Mouse (Mus musculus): ENCODE data around the gene Gdi2. TPM values are rescaled to one million over a fixed set of nuclear protein-coding genes. Genes with fewer than 3 reads are reported as not detected.
"Not testable (repeated sequence)": the region's sequence is repeated elsewhere in the genome, so short reads cannot be mapped to it uniquely, and the experiment has no call there.

Gdi2 gene
- polyA plus RNA-seq (2015; fragmentation: Nextera tagmentation; extraction: Ambion mirVana), result 322 and 323 TPM in 2 replicates

DNA sequence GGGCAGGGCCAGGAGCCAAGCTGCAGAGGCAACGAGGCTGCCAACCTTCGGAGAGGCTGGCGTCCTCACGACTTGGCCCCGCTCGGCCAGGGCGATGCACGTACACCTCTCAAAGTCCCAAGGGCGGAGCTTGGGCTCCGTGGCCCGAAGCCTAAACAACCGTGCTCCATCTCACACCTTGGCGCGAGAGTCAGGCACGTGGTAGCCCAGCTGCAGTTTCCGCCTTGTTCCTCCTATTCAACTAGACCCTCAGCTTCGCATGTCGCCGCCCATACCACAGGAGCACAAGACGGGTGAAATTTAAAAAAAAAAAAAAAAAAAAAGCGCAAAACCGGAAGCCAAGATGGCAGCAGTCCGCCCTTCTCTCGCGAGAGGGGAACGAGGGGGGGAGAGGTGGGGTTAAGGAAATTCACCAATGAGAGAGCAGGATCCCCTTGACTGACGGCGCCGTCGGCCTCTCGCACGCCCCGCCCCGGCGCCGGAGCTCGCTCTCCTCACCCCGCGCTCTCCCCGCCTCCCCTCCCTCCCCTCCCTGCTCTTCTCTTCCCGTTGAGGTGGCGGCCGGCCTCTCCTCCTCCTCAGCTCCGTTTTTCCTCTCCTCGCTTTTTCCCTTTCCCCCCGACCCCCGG, at the start of gene Gdi2:
Gdi2 (plus strand) TSS at position 470 of the 629 bp plus-strand sequence.
- Histone ChIP-seq H3K36me3 (ENCODE audit: insufficient read depth, low read length) (no peaks in the 10 kb centered on the region), H3K9me3 (ENCODE audit: low read length) (no peaks in the 10 kb centered on the region), H3K27ac (ENCODE audit: low read length) (peak within 1 kb of the TSS; percentile 99), H3K4me2 (replicated peaks; ENCODE audit: low read depth, low read length) (peak within 1 kb of the TSS; percentile 66), H3K9ac (replicated peaks; ENCODE audit: low read depth) (peak within 1 kb of the TSS; percentile 92), H3K4me1 (ENCODE audit: insufficient read depth, low read depth, low read length) (peaks cover 21% of the 10 kb centered on the region), H3K27me3 (replicated peaks; ENCODE audit: insufficient read depth, low read length) (no peaks in the 10 kb centered on the region), H3K4me3 (ENCODE audit: low read depth, low read length) (peak within 1 kb of the TSS; percentile 97)
- ATAC-seq, result peak; percentile 97
- TF ChIP-seq CTCF (IDR thresholded peaks at IDR 0.05) (no peak), EP300 (IDR thresholded peaks at IDR 0.05) (peak; percentile 96)
- WGBS, result 1% methylated on average over 26 of the region's 47 CpGs
- DNase-seq (ENCODE audit: low spot score), result peak; percentile 99

- DNase-seq (ENCODE audit: low spot score) (no peak), ATAC-seq (no peak)
- H3K27ac ChIP-seq (ENCODE audit: low read length), result no peak overlapping the region
- H3K9ac ChIP-seq (replicated peaks; ENCODE audit: low read depth), result no peak overlapping the region
- no peaks in the 10 kb centered on the region for H3K4me1 ChIP-seq (ENCODE audit: insufficient read depth, low read depth, low read length)
- no peaks in the 10 kb centered on the region for H3K36me3 ChIP-seq (ENCODE audit: insufficient read depth, low read length)
- no peak for TF ChIP-seq EP300 (IDR thresholded peaks at IDR 0.05)
- TF ChIP-seq CTCF (IDR thresholded peaks at IDR 0.05), result no peak
- WGBS, result 92% methylated on average over 4 of the region's 4 CpGs
- no peak overlapping the region for H3K4me2 ChIP-seq (replicated peaks; ENCODE audit: low read depth, low read length)
- H3K27me3 ChIP-seq (replicated peaks; ENCODE audit: insufficient read depth, low read length), result no peaks in the 10 kb centered on the region
- no peak overlapping the region for H3K4me3 ChIP-seq (ENCODE audit: low read depth, low read length)
- no peaks in the 10 kb centered on the region for H3K9me3 ChIP-seq (ENCODE audit: low read length)
Observed at GRCm38 (mm10) chr13:3495526-3495925, 42.3 kb upstream of the Gdi2 start.

DNA sequence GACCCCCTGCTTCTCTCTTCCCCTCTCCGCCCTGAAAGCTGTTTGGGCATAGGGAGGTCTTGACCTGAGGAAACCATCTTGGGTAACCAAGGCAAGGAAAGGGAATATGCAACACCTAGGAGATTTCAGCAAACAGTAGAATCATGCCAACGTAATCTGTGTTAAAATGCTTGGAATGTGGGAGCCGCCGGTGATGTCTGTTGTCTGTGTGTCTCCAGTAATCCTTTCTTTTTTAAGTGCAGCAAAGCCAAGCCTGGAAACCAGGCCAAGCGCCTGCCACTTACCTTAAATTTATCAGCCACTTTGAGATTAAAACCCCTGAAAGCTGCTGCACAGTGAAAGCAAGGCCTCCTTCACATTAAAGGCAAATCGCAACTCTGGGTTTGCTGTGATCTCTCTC, 36.8 kb upstream of the Gdi2 start:
- DNase-seq (ENCODE audit: low spot score) (peak; percentile 16), ATAC-seq (peak; percentile 67)
- H3K4me3 ChIP-seq (ENCODE audit: low read depth, low read length); H3K36me3 ChIP-seq (ENCODE audit: insufficient read depth, low read length); H3K27me3 ChIP-seq (replicated peaks; ENCODE audit: insufficient read depth, low read length); H3K4me2 ChIP-seq (replicated peaks; ENCODE audit: low read depth, low read length); H3K9ac ChIP-seq (replicated peaks; ENCODE audit: low read depth); H3K4me1 ChIP-seq (ENCODE audit: insufficient read depth, low read depth, low read length); H3K9me3 ChIP-seq (ENCODE audit: low read length); H3K27ac ChIP-seq (ENCODE audit: low read length): not testable (repeated sequence)
- WGBS, result 51% methylated on average over 6 of the region's 6 CpGs

GRCm38 (mm10) chr13:3515351-3515750, 22.5 kb upstream of the Gdi2 start:
- whole genome bisulfite sequencing, result 74% methylated on average over 6 of the region's 6 CpGs

DNA sequence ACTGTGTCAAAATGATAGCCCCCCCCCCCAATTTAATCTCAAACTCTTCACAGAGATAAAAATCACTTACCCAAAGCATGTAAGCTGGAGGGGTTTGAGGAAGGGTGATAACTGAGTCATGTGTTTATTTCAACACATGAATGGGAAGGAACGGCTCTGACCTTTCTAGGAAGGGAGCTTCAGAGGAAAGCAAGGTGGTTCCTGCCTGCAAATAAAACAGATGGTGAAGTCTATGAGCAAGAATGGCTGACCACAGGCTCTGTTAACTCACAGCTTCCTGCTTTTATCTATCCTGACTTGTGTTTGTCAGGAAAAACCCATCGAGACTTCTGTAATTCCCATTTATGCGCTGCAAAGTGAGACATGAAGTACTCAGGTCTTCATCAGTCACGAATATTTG, 18.5 kb upstream of the Gdi2 start:
- not testable (repeated sequence) for H3K9ac ChIP-seq (replicated peaks; ENCODE audit: low read depth); DNase-seq (ENCODE audit: low spot score); ATAC-seq; H3K4me3 ChIP-seq (ENCODE audit: low read depth, low read length); H3K4me1 ChIP-seq (ENCODE audit: insufficient read depth, low read depth, low read length); H3K4me2 ChIP-seq (replicated peaks; ENCODE audit: low read depth, low read length); H3K9me3 ChIP-seq (ENCODE audit: low read length); H3K27me3 ChIP-seq (replicated peaks; ENCODE audit: insufficient read depth, low read length); H3K36me3 ChIP-seq (ENCODE audit: insufficient read depth, low read length); H3K27ac ChIP-seq (ENCODE audit: low read length)
- WGBS, result 39% methylated on average over 3 of the region's 4 CpGs

More at GRCm38 (mm10) chr13:3515351-3515750, 22.5 kb upstream of the Gdi2 start:
- TF ChIP-seq CTCF (IDR thresholded peaks at IDR 0.05), result peak; percentile 59
- H3K27ac ChIP-seq (ENCODE audit: low read length); H3K4me2 ChIP-seq (replicated peaks; ENCODE audit: low read depth, low read length); H3K4me3 ChIP-seq (ENCODE audit: low read depth, low read length); H3K27me3 ChIP-seq (replicated peaks; ENCODE audit: insufficient read depth, low read length); H3K4me1 ChIP-seq (ENCODE audit: insufficient read depth, low read depth, low read length); H3K9ac ChIP-seq (replicated peaks; ENCODE audit: low read depth); H3K9me3 ChIP-seq (ENCODE audit: low read length); ATAC-seq; H3K36me3 ChIP-seq (ENCODE audit: insufficient read depth, low read length): not testable (repeated sequence)
- DNase-seq (ENCODE audit: low spot score), result peak; percentile 27

GRCm38 (mm10) chr13:3519994-3520393, 17.9 kb upstream of the Gdi2 start:
- H3K9me3 ChIP-seq (ENCODE audit: low read length); H3K27me3 ChIP-seq (replicated peaks; ENCODE audit: insufficient read depth, low read length); H3K4me3 ChIP-seq (ENCODE audit: low read depth, low read length); H3K27ac ChIP-seq (ENCODE audit: low read length); H3K4me2 ChIP-seq (replicated peaks; ENCODE audit: low read depth, low read length); H3K4me1 ChIP-seq (ENCODE audit: insufficient read depth, low read depth, low read length); ATAC-seq; H3K9ac ChIP-seq (replicated peaks; ENCODE audit: low read depth); DNase-seq (ENCODE audit: low spot score); H3K36me3 ChIP-seq (ENCODE audit: insufficient read depth, low read length): not testable (repeated sequence)
- 14% methylated on average over 1 of the region's 1 CpGs for WGBS

DNA sequence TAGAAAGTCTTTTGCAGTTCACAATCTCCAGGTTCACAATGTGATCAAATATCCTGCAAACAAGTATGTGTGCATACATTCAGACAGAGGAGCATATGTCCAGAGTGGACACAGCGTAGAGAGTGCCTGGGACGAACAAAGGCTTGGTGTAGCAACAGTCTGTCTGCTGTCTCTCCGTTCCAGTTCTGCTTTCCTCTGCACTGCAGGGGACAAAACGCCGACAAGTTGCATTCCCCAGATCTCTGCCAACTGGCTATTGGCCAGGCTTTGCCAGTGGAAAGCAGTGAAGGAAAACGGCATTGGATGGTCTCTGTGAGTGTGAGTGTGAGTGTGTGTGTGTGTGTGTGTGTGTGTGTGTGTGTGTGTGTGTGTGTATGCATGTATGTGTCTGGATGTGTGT, 14.4 kb upstream of the Gdi2 start:
- WGBS, result 21% methylated on average over 6 of the region's 6 CpGs
- Histone ChIP-seq H3K9me3 (ENCODE audit: low read length) (no peaks in the 10 kb centered on the region), H3K4me2 (replicated peaks; ENCODE audit: low read depth, low read length) (no peak overlapping the region), H3K4me1 (ENCODE audit: insufficient read depth, low read depth, low read length) (no peaks in the 10 kb centered on the region), H3K27me3 (replicated peaks; ENCODE audit: insufficient read depth, low read length) (no peaks in the 10 kb centered on the region), H3K27ac (ENCODE audit: low read length) (no peak overlapping the region), H3K9ac (replicated peaks; ENCODE audit: low read depth) (no peak overlapping the region), H3K4me3 (ENCODE audit: low read depth, low read length) (no peak overlapping the region), H3K36me3 (ENCODE audit: insufficient read depth, low read length) (no peaks in the 10 kb centered on the region)
- no peak for TF ChIP-seq CTCF (IDR thresholded peaks at IDR 0.05)
- no peak for TF ChIP-seq EP300 (IDR thresholded peaks at IDR 0.05)
- ATAC-seq, result peak; percentile 60
- peak; percentile 66 for DNase-seq (ENCODE audit: low spot score)

Data from lung, postnatal 0 days (tissue).